In genomic region chr6:72460036-72460801, GRCm38 (mm10) we compare ENCODE assay signal across 12 mouse cellular contexts. TPM values are rescaled to one million over a fixed set of nuclear protein-coding genes. Genes with fewer than 3 reads are reported as not detected.
A peak's percentile ranks its signal among the peaks of the same experiment; 100 is the strongest.
DNase-seq lines count a peak whose midpoint lies in the region; ATAC-seq and TF ChIP-seq lines count a peak whose summit lies in the region.
"Had no signal": no experiment of that assay in that cellular context is flagged by ENCODE, and none has a peak within 500 bp of the region (broad histone marks: within the 10 kb centered on the region; RNA-seq: fewer than 3 reads in every experiment).

No protein-coding gene starts in this region.

- H3K4me3 ChIP-seq in kidney, embryonic 16.5 days (ENCODE audit: low read length), result no peak overlapping the region
- H3K4me3 ChIP-seq in CH12.LX (replicated peaks in 1 of 3; ENCODE audit: low read depth in 2 of 3, low read length in 2 of 3, poor library complexity in 1 of 3), result no peak overlapping the region
- no peak overlapping the region for H3K4me3 ChIP-seq in lung, embryonic 16.5 days (ENCODE audit: low read length)
- no peak overlapping the region for H3K4me3 ChIP-seq in cerebellum, adult 2 months (replicated peaks; ENCODE audit: insufficient read depth, low read depth, low read length)
- H3K4me3 ChIP-seq: midbrain, embryonic 12.5 days; neural tube, embryonic 13.5 days had no signal

- no peak overlapping the region for H3K27ac ChIP-seq in kidney, embryonic 16.5 days (ENCODE audit: low read length)
- no peak overlapping the region for H3K27ac ChIP-seq in CH12.LX (ENCODE audit: insufficient read depth, low read depth)
- H3K27ac ChIP-seq in lung, embryonic 16.5 days (ENCODE audit: low read length), result no peak overlapping the region
- no peak overlapping the region; the same call in 1 of the 2 replicates for H3K27ac ChIP-seq in cerebellum, adult 2 months (ENCODE audit: insufficient read depth, low read length)
- H3K27ac ChIP-seq: midbrain, embryonic 12.5 days; neural tube, embryonic 13.5 days had no signal

- ATAC-seq in kidney, embryonic 16.5 days (ENCODE audit: low FRiP score, low TSS enrichment), result no peak
- ATAC-seq in lung, embryonic 16.5 days (ENCODE audit: low read depth), result peak; percentile 51; the same call in 1 of the 2 replicates
- ATAC-seq: intestine, postnatal 0 days had no signal

- dilution Hi-C loops in CH12.LX (cut with MboI; ENCODE audit: extremely low pct_ligation_motif_present, extremely low pct_unique_long_range_greater_than_20kb, low sequenced_read_pairs), result no loop called here

- no peak for TF ChIP-seq POLR2A in CH12.LX (IDR thresholded peaks at IDR 0.05; ENCODE audit: low read depth, low read length)
- no peak for TF ChIP-seq POLR2A in cerebellum, adult 2 months (IDR thresholded peaks at IDR 0.05; ENCODE audit: borderline replicate concordance, insufficient read depth, low read length)

- H3K9ac ChIP-seq in kidney, embryonic 16.5 days (replicated peaks; ENCODE audit: low read length), result no peak overlapping the region
- H3K9ac ChIP-seq in CH12.LX (ENCODE audit: insufficient read depth, low read depth), result no peak overlapping the region
- no peak overlapping the region for H3K9ac ChIP-seq in lung, embryonic 16.5 days (ENCODE audit: low read length)
- H3K9ac ChIP-seq: midbrain, embryonic 12.5 days; neural tube, embryonic 13.5 days had no signal

- TF ChIP-seq CTCF in CH12.LX (conservative IDR thresholded peaks at IDR 0.05 in 1 of 2, IDR thresholded peaks at IDR 0.05 in 1 of 2; ENCODE audit: low read depth in 2 of 2, low read length in 2 of 2), result no peak
- TF ChIP-seq CTCF in cerebellum, adult 2 months (IDR thresholded peaks at IDR 0.05; ENCODE audit: borderline replicate concordance, insufficient read depth, low read depth, low read length), result no peak

- no peaks in the 10 kb centered on the region for H3K27me3 ChIP-seq in kidney, embryonic 16.5 days (ENCODE audit: insufficient read depth, low read length)
- no peaks in the 10 kb centered on the region for H3K27me3 ChIP-seq in CH12.LX (replicated peaks)
- H3K27me3 ChIP-seq in lung, embryonic 16.5 days (ENCODE audit: control insufficient read depth, insufficient read depth, low read depth, low read length), result no peaks in the 10 kb centered on the region
- H3K27me3 ChIP-seq in cerebellum, adult 2 months (ENCODE audit: control insufficient read depth, insufficient read depth, low read length), result no peaks in the 10 kb centered on the region
- H3K27me3 ChIP-seq: midbrain, embryonic 12.5 days; neural tube, embryonic 13.5 days had no signal

- H3K4me2 ChIP-seq in kidney, embryonic 16.5 days (replicated peaks; ENCODE audit: low read depth, low read length), result no peak overlapping the region
- H3K4me2 ChIP-seq in CH12.LX (ENCODE audit: insufficient read depth, low read depth, poor library complexity, severe bottlenecking), result 0 out of 2 replicates have a peak overlapping the region, but pooled peaks have one; percentile 13
- H3K4me2 ChIP-seq in lung, embryonic 16.5 days (ENCODE audit: low read depth, low read length), result no peak overlapping the region
- H3K4me2 ChIP-seq: midbrain, embryonic 12.5 days; neural tube, embryonic 13.5 days had no signal

- in situ Hi-C loops in CH12.LX (cut with MboI; ENCODE audit: low pct_ligation_motif_present, low pct_unique_long_range_greater_than_20kb, low sequenced_read_pairs), result no loop called here

- no peak for TF ChIP-seq RAD21 in CH12.LX (IDR thresholded peaks at IDR 0.05; ENCODE audit: low read depth, low read length)

- DNase-seq in kidney, adult 9 months, result peak; percentile 54
- no peak for DNase-seq in CH12.LX (ENCODE audit: extremely low read depth)
- peak; percentile 71 for DNase-seq in adipocyte (ENCODE audit: low spot score)
- no peak for DNase-seq in spleen, postnatal 4 days (ENCODE audit: low spot score in 2 of 2)
- DNase-seq in cerebellum, adult 2 months, result no peak
- DNase-seq: cerebellum, adult 9-11 months had no signal

- WGBS in kidney, embryonic 16.5 days, result 37% methylated on average over 9 of the region's 9 CpGs
- WGBS in lung, embryonic 16.5 days, result 32% methylated on average over 9 of the region's 9 CpGs
- WGBS in cerebellum, adult 2 months, result 73% methylated on average over 9 of the region's 9 CpGs

- no peaks in the 10 kb centered on the region for H3K4me1 ChIP-seq in kidney, embryonic 16.5 days (ENCODE audit: insufficient read depth, low read length)
- H3K4me1 ChIP-seq in CH12.LX (ENCODE audit: control insufficient read depth in 1 of 2, insufficient read depth in 2 of 2), result peaks cover 2 to 13% of the 10 kb centered on the region in 2 experiments; a peak in 3 of 4 replicates
- peaks cover 6% of the 10 kb centered on the region for H3K4me1 ChIP-seq in lung, embryonic 16.5 days (replicated peaks; ENCODE audit: control insufficient read depth, insufficient read depth, low read length)
- H3K4me1 ChIP-seq in cerebellum, adult 2 months (ENCODE audit: control insufficient read depth, insufficient read depth, low read length), result no peaks in the 10 kb centered on the region
- H3K4me1 ChIP-seq: midbrain, embryonic 12.5 days had no signal

- no peaks in the 10 kb centered on the region for H3K36me3 ChIP-seq in kidney, embryonic 16.5 days (ENCODE audit: insufficient read depth, low read length)
- no peaks in the 10 kb centered on the region for H3K36me3 ChIP-seq in CH12.LX (replicated peaks in 1 of 2; ENCODE audit: control insufficient read depth in 1 of 2, insufficient read depth in 1 of 2, low read length in 1 of 2)
- H3K36me3 ChIP-seq in lung, embryonic 16.5 days (ENCODE audit: control insufficient read depth, insufficient read depth, low read length), result no peaks in the 10 kb centered on the region
- H3K36me3 ChIP-seq: G1E; midbrain, embryonic 12.5 days; neural tube, embryonic 13.5 days had no signal

- no peak for TF ChIP-seq EP300 in CH12.LX (IDR thresholded peaks at IDR 0.05; ENCODE audit: low read length)

- H3K79me2 ChIP-seq in CH12.LX (replicated peaks; ENCODE audit: control insufficient read depth, extremely low read depth, insufficient read depth, poor library complexity, severe bottlenecking), result no peaks in the 10 kb centered on the region

- H3K9me3 ChIP-seq in kidney, embryonic 16.5 days (ENCODE audit: low read length), result no peaks in the 10 kb centered on the region
- H3K9me3 ChIP-seq in CH12.LX (replicated peaks; ENCODE audit: low read length), result no peaks in the 10 kb centered on the region
- H3K9me3 ChIP-seq in lung, embryonic 16.5 days (ENCODE audit: control insufficient read depth, low read length), result no peaks in the 10 kb centered on the region
- H3K9me3 ChIP-seq: G1E; midbrain, embryonic 12.5 days; neural tube, embryonic 13.5 days had no signal

TF ChIP-seq in CH12.LX, 34 proteins besides CTCF, POLR2A, EP300 and RAD21:
- no peak for TF ChIP-seq CHD2 (IDR thresholded peaks at IDR 0.05; ENCODE audit: low read length)
- TF ChIP-seq MYC (IDR thresholded peaks at IDR 0.05; ENCODE audit: low read depth, low read length), result no peak
- no peak for TF ChIP-seq MAZ (IDR thresholded peaks at IDR 0.05; ENCODE audit: low read depth, low read length)
- no peak for TF ChIP-seq ELF1 (IDR thresholded peaks at IDR 0.05; ENCODE audit: low read depth, low read length)

RNA-seq across cellular contexts. Expression of gene Mat2a, which starts 20.9 kb away (rescaled TPM):
- 456 and 460 TPM in 2 replicates for polyA plus RNA-seq in kidney, embryonic 16.5 days (2015; fragmentation: Nextera tagmentation; extraction: Ambion mirVana)
- total RNA-seq in CH12.LX (2012; rRNA removed) (166 and 274 TPM in 2 replicates), CH12.LX (2014; rRNA removed) (218 and 232 TPM in 2 replicates)
- polyA plus RNA-seq in CH12.LX (2012; ENCODE audit: insufficient read length, low read depth), result 429 and 456 TPM in 2 replicates
- polyA plus RNA-seq in lung, embryonic 16.5 days (2015; fragmentation: Nextera tagmentation; extraction: Ambion mirVana), result 336 and 340 TPM in 2 replicates
- 187 and 200 TPM in 2 replicates for polyA plus RNA-seq in cerebellum, adult 2 months (2012; rRNA removed)

RNA-seq across cellular contexts. Expression of gene Ggcx, which starts 46.1 kb away (rescaled TPM):
- polyA plus RNA-seq in kidney, embryonic 16.5 days (2015; fragmentation: Nextera tagmentation; extraction: Ambion mirVana), result 31.4 and 35.6 TPM in 2 replicates
- total RNA-seq in CH12.LX (2012; rRNA removed) (6.6 and 6.7 TPM in 2 replicates), CH12.LX (2014; rRNA removed) (6.5 and 7.8 TPM in 2 replicates)
- 4.7 and 5.2 TPM in 2 replicates for polyA plus RNA-seq in CH12.LX (2012; ENCODE audit: insufficient read length, low read depth)
- 38.7 and 42.6 TPM in 2 replicates for polyA plus RNA-seq in lung, embryonic 16.5 days (2015; fragmentation: Nextera tagmentation; extraction: Ambion mirVana)
- polyA plus RNA-seq in cerebellum, adult 2 months (2012; rRNA removed), result 22.9 and 23.5 TPM in 2 replicates

Comparison
In these comparisons a context has a peak if more than half of its experiments do, and no peak if none do; other contexts are left out.
1. DNase-seq: peak in kidney, adult 9 months (single experiment) and adipocyte (single experiment); none in CH12.LX (single experiment), spleen, postnatal 4 days (0 of 2) and cerebellum, adult 2 months (0 of 2).